Mouse (Mus musculus) lung, postnatal 14 days (tissue): Measurements from ENCODE around the gene Pltp.
A peak's percentile ranks its signal among the peaks of the same experiment; 100 is the strongest.

Source experiments
- DNase-seq: peaks from one replicate; pipeline ENCODE4 v3.0.0; 2021

Gene Pltp

DNA sequence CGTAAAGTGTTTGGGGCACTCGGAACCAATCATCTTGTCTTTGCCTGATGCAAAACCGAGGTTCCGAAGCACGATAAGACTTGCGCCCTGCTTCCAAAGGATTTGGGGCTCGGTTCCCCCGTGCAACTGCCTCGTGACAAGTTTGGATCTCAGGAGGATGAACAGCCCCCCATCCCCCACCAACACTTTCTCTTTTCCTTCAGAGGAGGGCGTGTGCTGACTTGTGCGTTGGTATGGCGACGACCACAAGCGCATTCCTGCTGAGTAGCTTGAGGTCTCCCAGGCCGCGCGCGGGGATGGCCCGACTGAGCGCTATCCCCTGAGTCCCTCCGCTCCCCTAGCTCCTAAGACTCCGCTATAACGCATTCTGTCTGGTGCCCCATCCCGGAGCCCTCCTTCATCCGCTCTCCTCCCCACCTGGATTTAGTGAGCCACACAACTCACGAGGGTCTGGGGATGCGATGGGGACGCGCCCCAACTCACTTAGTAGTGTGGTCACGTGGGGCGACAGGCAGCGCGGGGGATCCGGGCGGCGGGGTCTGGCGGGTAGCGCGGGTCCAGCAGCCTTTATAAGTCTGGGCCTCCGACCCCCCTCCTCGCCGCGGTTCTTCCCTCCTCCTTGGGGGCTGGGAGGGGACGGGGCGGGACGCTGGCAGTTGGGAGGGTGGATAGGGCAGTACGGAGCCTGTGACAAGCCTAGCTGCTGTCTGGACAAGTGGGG lies at the start of gene Pltp:
Gene Pltp (minus strand): TSS at position 611 of the 721 bp plus-strand sequence.
- peak; percentile 77 for DNase-seq

DNA sequence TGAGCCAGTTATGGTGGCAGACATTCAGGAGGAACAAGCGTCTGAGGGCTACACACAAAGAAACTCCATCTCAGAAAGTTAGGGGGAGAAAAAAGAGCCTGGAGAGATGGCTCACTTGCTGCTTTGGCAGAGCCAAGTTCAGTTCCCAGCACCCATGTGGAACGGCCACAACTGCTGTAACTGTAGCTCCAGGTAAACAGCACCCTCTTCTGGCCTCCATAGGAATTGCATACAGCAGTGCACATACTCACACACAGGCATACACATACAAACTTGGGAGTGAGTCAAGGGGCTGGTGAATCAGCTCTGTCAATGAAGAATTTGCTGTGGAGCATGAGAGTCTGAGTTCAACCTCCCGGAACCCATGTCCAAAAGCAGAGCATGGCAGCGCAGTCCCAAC lies 48.6 kb upstream of the Pltp start:
- DNase-seq, result no peak

DNA sequence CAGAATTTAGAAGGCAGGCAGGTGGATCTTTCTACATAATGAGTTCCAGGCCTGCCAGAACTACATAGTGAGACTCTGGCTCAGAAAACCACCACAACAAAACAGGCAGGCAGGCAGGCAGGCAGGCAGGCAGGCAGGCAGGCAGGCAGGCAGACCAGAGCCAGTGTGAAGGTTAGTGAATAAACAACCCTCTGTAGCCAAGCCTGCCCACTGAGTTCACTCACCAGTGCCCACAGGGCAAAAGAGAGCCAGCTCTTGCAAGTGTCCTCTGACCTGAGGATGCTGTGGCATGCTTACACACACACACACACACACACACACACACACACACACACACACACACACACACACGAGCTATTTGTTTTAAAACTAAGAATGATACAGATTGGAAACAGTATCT lies 46.0 kb upstream of the Pltp start:
- no peak for DNase-seq

DNA sequence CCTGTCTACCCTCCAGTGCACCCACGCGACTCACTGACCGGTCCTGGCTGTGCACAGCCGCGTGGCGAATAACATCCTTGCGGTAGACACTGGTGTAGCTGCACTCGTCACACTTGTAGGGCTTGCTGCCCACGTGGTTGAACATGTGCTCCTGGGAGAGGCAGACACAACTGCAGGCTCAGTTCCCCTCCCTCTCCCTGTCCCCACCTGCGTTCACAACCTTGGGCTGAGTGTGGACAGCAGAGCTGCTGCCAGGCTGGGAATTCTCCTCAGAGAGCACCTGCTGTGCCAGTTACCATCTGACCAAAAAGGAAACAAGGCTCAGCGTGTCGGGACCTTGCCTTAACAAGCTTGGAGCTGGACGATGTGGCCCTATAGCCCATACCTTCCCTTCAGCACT lies 43.9 kb upstream of the Pltp start:
- no peak for DNase-seq

DNA sequence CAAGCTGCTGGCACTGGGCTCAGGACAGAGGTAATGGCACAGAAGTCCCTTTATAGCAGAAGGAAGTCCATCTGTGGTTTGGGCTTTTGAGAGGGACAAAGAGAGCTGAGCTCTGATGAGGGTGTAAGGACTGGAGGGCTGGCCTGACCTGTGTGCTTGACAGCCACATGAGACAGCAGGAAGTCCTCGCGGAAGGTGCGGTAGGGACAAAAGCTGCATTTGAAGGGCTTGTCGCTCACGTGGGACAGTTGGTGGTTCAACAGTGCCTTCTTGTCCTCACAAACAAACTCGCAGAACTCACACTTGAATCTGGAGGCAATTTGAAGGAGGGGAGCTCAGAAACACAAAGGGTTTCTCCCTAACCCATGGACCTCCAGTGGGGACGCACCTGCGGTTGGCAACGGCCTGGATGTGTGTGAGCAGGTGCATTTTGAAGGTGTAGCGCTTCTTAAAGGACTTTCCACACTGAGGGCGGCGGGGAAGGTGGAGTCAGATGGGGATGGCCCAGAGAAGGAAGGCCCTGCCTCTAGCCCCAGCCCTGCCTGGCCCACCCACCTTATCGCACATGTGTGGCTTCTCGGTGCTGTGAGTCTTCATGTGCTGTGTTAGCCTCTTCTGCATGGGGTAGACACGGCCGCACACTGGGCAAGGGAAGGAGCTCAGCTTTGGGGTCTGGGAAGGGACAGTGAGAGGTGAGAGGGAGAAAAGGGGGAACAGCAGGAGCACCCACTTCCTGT lies 42.4 kb upstream of the Pltp start:
- DNase-seq, result no peak

DNA sequence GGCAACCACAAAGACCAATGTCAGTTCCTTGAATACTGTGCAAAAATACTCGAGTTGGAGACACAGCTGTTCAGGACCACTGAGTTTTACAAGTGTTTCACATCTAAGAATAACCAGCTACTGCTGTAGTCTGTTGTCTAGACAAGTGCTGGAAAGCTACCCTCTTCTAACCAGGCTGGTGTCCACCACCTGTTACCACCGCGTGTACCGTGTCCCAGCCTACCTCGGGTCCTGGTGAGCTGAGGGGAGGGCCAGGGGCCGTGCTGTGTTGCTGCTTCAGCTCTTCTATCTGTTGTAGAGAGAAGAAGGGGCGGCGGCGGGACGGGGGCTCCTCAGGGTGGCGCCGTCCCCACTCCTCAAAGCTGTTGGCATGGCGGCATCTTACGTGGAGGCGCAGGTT lies 41.5 kb upstream of the Pltp start:
- no peak for DNase-seq

DNA sequence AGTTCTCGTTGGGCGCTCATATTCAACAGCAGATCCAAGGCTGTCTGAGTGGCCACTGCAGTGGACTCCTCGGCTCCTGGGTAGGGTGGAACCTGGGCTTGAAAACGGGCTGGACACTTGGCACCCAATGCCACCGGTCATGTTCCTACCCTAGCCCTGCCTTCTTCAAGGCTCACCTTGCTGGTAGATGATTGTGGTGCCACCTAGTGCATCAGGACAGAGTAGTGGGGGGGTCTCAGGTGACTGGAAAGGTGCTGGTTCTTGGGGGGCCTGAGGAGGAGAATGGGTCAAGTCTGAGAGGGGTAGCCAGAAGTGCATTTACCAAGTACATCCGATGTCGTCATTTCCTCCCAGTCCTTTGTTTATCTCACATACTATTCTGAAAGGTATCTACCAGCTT lies 40.5 kb upstream of the Pltp start:
- no peak for DNase-seq

DNA sequence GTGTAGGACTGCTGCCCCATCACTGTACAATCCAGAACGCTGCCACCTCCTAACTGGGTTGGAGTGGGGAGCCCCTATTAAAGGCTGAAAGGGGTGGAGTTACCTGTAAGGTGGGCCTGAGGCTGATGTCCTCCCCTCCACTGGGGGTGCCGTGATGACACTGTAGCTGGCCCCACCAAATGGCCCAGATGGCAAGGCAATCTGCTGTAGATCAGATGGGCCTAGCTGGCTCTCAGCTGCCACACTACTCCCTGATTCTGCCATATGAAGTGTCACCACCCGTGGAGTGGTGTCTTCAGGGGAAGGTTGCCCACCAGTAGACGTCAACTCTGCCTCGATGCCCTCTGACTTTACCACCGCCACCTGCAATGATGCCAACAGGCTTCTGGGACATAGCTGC lies 38.4 kb upstream of the Pltp start:
- DNase-seq, result no peak

DNA sequence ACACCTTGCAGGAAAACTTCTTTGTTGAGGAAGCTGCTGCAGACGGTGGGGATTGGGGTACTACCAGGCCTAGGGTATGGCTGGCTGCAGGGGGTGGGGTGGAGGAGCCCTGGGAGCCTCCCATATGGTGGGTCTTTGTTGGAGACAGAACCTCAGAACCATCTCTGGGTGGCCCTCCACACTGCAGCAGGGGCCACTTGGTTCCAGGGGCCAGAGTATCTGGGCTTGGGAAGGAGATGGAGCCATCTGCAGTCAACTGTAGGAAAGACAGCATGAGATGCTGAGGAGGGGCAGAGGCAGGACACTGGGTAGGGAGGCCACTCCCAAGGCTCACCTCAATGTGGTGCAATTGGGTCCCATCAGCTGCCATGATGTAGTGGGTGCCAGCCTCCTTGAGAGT lies 37.1 kb upstream of the Pltp start:
- DNase-seq, result no peak

DNA sequence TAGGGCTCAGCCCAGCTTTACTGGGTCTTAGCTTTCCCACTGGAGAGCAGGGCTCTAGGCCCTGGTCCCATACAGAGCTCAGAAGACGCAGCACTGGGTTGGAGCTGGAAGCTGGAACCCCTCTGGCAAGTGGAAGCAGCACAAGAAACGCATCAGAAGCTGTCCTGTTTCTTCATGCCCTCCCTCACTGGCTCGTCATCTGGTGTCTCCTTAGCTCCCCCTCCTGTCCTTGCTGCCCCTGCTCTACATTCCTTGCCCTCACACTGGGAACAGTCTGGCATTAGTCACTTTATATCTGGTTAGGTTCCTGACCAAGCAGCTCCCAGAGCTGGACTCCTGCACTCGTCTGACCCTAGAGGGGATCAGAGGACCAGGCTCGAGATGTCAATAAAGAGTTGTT lies 36.5 kb upstream of the Pltp start:
- DNase-seq, result no peak

DNA sequence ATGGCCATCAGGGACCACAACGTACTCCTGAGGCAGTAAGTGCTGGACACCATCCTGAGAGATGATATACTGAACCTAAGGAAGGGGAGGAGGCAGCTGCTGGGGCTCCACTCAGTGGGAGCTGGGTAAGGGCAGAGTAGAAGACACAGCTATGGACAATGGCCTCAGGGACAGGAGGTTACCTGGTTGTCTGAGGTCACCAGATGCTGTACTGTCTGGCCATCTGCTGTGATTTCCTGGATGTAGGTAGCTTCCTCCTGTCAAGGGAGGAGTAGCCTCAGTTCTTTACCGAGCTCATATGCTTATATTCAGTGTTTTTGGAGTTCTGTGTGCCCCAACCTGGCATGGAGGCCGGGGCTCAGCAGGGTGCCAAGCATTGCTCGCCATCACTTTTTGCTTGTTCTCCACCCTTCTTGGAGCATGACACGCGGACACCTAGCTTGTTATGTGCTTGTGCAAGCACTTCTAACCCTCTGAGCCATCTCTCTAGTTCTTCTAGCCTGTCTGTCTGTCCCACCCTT lies 35.2 kb upstream of the Pltp start:
- DNase-seq, result no peak

DNA sequence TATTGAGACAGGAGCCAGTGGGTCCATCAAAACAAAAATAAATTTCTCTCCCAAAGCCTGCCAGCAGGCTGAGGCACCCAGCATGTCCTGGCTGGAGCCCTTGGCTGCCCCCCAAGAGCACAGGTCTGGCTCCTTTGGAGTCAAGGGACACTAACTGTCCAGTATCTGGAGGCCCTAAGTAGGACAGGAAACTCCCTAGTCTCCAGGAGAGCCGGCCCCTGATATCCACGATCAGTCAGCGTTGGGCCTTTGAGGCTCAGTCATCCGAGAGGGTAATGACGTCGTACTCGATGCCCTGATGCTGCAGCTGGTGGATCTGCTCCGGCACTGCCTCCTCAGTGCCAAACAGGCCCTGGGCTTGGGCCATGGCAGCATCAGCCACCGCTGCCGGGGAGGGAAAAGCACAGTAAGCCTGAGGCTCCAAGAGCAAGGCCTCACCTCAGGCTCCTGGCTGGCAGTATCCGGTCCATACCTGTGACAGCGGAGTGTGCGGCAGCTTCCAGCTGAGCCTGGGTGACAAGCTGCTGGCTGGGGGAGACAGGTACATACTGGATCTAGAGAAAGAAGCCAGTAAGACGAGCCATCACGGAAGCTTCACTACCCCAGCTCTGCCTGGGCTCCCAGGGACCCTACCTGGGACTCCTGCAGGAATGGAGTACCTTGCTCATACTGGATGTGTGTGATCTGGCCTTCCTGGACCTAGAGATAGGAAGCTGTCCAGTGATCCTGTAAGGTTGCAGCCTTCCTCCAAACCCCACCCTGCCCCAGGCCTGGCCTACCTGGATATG lies 34.6 kb upstream of the Pltp start:
- no peak for DNase-seq

DNA sequence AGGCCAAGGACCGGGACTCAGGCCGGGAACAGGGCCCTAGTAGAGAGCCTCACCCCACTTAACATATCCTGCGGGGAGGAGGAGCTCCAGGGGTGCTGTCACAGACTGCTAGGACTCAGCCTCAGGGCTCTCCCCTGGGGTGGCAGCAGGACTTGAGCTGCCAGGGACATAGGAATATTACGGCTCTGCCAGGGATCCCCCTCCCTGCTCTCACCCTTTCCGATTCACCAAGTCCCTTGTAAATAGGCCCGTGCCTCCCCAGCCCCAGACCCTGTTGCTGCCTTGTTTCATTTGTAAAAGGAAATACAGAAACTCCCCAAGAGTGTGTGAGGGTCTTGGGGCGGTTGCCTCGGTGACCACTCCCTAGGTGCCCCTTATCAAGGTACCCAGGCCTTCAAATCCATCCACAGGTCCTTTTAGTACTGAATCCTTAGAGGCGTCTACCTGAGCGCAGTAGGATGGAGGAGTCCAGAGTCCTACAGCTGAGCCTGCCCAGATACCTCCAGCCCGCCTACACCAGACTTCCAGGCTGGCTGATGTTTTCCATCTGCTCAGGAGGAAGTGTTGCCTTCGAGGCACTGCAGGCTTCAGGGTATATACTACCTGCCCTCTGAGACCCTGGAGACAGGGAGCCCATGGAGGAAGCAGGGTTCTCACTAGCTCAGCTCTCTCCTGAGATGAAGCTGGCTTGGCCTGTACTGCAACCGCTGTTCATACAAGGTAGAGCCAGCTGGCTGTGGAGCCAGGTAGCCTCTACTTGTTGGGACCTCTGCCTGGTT lies 33.7 kb upstream of the Pltp start:
- no peak for DNase-seq

DNA sequence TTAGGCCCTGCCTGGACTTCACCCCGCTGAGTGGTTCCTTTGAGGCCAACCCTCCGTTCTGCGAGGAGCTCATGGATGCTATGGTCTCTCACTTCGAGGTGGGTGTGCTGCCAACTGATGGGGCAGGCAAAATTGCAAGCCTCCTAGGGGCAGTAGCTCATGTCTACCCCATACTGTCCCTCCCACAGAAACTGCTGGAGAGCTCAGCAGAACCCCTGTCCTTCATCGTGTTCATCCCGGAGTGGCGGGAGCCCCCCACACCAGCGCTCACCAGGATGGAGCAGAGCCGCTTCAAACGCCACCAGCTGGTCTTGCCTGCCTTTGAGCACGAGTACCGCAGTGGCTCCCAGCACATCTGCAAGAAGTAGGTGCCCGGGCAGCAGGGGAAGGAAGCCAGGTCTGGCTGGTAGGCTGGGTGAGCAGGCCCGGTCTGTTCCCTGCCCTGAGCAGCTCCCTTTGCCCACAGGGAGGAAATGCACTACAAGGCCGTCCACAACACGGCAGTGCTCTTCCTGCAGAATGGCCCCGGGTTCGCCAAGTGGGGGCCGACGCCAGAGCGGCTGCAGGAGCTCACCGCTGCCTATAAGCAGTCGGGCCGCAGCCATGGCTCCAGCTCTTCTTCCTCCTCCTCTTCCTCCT lies 33.0 kb upstream of the Pltp start:
- no peak for DNase-seq

DNA sequence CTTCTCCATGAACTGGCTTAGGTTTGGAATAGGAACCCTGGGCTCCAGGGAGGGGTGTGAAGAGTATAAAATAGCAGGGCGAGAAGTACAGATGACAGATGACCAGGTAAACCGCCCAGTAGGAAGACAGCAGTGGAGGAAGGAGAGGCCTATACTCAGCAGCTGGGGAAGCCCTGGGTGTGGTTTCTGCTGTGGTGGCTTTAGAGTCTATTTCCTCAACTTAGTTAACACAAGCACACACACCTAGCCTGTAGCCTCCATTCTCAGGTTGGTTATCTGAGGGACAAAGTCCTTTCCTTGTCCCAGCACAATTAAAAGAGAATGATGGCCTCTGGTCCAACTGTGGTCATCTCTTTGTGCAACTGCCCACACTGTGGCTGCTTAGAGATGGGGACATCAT lies 32.4 kb upstream of the Pltp start:
- DNase-seq, result no peak

DNA sequence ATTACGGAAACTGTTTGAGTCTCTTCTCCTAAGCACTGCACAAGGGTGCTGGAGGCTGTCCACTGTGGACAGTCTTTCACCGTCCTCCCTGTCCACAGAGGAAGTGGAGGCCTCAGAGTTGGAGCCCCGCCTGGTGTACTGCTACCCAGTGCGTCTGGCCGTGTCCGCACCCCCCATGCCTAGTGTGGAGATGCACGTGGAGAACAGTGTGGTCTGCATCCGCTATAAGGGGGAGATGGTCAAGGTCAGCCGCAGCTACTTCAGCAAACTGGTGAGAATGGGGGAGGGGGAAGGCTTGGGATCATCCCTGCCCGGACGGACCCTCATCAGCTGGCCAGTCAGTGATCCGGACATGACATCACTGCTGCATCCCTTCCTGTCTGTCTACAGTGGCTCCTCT lies 31.5 kb upstream of the Pltp start:
- DNase-seq, result no peak

DNA sequence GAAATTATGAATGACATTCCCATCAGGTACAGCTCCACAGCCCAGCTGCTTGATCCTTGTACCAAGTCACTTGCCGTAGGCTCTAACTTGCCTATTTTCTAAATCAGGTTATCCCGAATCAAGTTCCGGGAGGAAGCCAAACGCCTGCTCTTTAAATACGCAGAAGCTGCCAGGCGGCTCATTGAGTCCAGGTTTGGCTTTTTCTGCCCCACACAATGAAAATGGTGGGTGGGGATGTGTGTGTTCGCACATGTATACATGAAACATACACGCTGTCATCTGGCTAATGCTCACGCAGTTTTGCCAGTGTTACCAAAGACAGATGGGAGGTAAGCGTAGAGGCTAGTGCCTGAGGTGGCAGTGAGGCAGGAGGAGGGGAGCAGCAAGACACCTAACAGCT lies 29.1 kb upstream of the Pltp start:
- no peak for DNase-seq

DNA sequence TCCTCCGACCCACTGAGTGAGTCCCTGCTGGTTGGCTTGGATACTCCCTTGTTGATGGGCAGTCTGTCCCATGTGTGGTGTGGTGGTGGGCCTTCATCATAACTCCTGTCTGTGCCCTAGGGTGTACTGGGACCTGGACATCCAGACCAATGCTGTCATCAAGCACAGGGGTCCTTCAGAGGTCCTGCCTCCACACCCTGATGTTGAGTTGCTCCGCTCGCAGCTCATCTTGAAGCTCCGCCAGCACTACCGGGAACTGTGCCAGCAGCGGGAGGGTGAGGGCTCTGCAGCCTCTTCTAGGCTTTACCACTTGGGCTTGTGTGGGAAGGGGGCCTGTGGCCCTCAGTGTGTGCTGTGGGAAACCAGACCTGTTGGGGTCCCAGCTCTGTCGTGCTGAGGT lies 28.3 kb upstream of the Pltp start:
- peak; percentile 82 for DNase-seq

DNA sequence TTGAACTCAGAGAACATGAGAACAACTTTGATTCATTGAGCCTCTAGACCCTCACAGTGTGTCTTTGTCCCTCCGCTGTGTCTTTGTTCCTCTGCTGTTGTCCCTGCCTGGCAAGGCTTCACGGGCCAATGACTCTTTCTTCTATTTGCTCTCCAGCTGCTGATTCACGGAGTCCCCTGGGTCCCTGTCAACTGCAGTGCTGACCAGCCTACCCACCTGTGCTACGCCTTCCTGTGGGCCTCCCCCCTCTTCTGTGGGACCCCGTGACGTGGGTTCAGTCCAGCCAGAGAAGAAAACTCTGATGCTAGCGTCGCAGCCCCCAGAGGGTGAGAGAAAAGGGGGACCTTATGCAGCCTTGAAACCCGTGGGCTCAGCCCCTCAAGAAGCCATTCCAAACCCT lies 25.1 kb upstream of the Pltp start:
- DNase-seq, result no peak

DNA sequence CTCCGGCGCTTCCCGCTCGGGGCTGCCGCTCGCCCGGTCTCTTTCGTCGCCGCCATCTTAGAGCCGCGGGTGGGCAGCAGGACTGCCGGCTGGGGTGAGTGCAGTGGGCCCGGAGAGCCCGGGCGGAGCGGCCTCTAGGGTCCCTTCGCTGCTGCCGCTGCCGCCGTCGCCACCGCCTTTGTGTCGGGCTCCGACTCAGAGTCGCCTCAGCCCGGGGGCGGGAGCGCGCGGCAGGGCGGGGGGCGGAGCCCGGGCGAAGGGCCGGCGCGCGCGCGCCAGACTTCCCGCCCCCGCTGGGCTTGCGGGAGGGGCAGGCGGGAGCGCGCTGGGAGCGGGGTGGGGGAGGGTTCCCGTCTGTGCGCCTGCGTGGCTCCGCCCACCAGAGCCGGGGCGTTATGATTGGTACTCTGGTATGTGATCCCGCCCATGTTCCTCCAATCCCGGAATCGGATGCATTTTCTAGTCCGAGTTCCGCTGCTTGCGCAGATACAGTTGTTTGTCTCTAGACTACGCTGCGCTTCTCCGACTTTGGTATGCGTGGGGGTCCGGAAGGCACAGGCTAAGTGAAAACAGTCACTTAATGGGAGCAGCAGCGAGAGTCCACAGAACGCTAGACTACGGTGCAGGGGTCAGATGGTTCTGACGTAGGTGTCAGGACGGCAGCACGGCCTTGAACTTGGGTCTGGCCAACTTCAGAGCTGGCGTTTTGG lies 22.2 kb upstream of the Pltp start:
- peak; percentile 94 for DNase-seq

DNA sequence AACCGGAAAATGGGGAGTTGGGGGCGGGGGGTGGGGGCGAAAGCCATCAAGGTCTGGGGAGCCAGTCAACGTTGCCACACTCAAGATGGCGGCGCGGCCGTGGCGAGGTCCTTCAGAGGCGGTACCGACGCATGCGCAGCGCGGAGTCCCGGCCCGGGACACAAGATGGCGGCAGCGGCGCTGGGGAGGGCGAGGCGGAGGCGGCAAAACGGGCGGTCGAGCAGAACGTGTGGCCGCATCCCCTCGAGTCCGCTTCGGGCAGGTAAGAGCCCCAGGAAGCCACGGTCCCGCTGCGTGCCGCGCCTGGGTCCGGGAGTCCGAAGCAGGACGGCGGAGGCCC lies 21.7 kb upstream of the Pltp start, which contains the start of gene Pcif1:
Gene Pcif1 (plus strand): TSS at position 77 of the 340 bp plus-strand sequence.
- DNase-seq, result peak; percentile 94
